Mouse (Mus musculus): ENCODE results near the gene Pip4p1. TPM values are rescaled to one million over a fixed set of nuclear protein-coding genes. Genes with fewer than 3 reads are reported as not detected.
"Not testable (repeated sequence)": the region's sequence is repeated elsewhere in the genome, so short reads cannot be mapped to it uniquely, and the experiment has no call there.

Pip4p1 gene
- polyA plus RNA-seq, 1 experiment from 2014 or later = 56.0 TPM

DNA sequence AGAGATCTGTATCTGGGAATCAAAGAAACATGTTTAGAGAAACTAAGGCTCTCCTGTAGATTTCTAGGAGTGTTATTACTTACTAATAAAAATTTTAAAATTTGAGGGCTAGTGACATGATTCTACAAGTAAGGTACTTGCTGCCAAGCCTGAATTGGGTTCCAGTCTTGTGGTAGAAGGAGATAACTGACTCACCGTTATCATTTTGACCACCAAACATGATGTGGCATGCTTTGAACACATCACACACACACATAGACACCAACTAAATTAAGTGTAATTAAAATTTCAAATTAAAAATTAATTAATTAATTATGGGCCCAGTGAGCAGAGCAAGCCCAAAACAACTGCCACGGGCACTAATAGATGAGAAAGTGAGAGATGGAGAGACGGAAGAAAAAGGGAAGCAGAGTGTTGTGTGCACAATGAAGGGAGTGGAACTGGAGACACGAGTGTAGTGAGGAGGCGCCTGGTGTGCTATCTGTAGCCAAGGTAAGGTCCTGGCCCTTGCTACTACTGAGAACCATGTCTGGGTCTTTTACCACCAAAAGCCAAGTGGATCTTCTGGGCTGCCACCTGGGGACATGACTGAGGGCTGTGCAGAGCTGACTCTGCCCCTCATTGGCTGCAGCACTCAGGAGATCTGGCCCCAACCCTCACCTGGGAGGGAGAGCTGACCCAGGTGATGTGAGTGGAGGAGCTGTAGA lies 27.8 kb upstream of the Pip4p1 start:
- not testable (repeated sequence) for H3K4me1 ChIP-seq; H3K4me3 ChIP-seq; H3K36me3 ChIP-seq; H3K9ac ChIP-seq; H3K27ac ChIP-seq; H3K9me3 ChIP-seq; ATAC-seq (ENCODE audit: insufficient number of reproducible peaks, low FRiP score, low TSS enrichment, low read depth); H3K27me3 ChIP-seq; H3K4me2 ChIP-seq
- 90% methylated on average over 5 of the region's 5 CpGs for WGBS

DNA sequence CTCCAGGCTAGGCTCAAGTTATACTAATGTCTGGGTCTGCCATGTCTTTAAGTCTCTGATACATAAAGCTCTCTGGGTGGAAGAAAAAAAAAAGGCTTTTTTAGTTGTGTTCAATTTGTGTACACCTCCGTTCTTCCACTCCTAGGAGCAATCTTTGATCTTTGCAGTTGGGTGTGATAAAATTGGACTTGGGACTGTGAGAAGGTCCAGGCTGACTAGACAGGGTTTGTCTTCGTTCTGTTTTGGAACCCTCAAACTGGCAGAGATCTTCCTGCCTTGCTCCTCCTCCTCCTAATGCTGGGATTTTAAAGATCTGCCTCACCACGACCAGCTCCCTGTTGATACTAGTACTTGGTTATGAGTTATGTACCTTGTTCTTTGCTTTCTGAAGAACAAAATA lies 26.5 kb upstream of the Pip4p1 start:
- 52% methylated on average over 3 of the region's 3 CpGs for WGBS
- ATAC-seq (ENCODE audit: insufficient number of reproducible peaks, low FRiP score, low TSS enrichment, low read depth) = not testable (repeated sequence)

DNA sequence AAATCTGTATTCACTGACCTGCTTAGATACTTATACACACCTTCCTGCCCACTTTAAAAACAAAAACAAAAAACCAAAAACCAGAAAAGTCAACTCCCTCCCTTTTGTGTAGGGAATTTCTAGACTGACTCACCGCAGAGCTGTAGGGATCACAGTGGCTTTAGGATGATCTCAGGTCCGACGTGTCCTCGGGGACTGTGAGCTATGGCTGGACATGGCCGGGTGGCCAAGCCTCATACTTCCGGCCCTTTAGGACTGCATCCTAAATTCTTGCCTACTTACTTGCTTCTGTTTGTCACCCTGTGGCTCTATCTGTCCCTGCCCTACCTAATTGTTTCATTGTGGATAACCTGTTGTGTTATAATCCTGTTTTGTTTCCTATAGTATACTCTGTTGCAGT lies 26.1 kb upstream of the Pip4p1 start:
- not testable (repeated sequence) for H3K27ac ChIP-seq; ATAC-seq (ENCODE audit: insufficient number of reproducible peaks, low FRiP score, low TSS enrichment, low read depth); H3K4me2 ChIP-seq; H3K27me3 ChIP-seq; H3K9ac ChIP-seq; H3K4me3 ChIP-seq; H3K4me1 ChIP-seq; H3K9me3 ChIP-seq; H3K36me3 ChIP-seq
- WGBS = 84% methylated on average over 6 of the region's 6 CpGs

More for the DNA sequence above, 26.5 kb upstream of the Pip4p1 start:
- not testable (repeated sequence) for H3K36me3 ChIP-seq, H3K27me3 ChIP-seq, H3K9ac ChIP-seq, H3K4me2 ChIP-seq, H3K4me1 ChIP-seq, H3K4me3 ChIP-seq, H3K9me3 ChIP-seq, H3K27ac ChIP-seq

- not testable (repeated sequence) for H3K27me3 ChIP-seq; H3K9ac ChIP-seq; H3K9me3 ChIP-seq; H3K36me3 ChIP-seq; H3K27ac ChIP-seq; ATAC-seq (ENCODE audit: insufficient number of reproducible peaks, low FRiP score, low TSS enrichment, low read depth); H3K4me1 ChIP-seq; H3K4me3 ChIP-seq
- H3K4me2 ChIP-seq = peak within 1 kb of the TSS; percentile 41
- 8% methylated on average over 19 of the region's 19 CpGs for WGBS
Observed at GRCm38 (mm10) chr14:50955942-50956508, 25.4 kb upstream of the Pip4p1 start, which contains the start of gene Pnp2. Pnp2 (plus strand) TSS chr14:50955992.

GRCm38 (mm10) chr14:50955487-50955886 lies 24.8 kb upstream of the Pip4p1 start:
- no peak overlapping the region for H3K4me3 ChIP-seq
- H3K9ac ChIP-seq = no peak overlapping the region
- H3K4me2 ChIP-seq = no peak overlapping the region
- peaks cover 7% of the 10 kb centered on the region for H3K36me3 ChIP-seq
- H3K9me3 ChIP-seq = no peaks in the 10 kb centered on the region
- H3K27me3 ChIP-seq = no peaks in the 10 kb centered on the region
- 90% methylated on average over 10 of the region's 10 CpGs for WGBS
- no peak overlapping the region for H3K27ac ChIP-seq
- 0 out of 2 replicates have a peak, but pooled peaks cover 3% of the 10 kb centered on the region for H3K4me1 ChIP-seq
- ATAC-seq (ENCODE audit: insufficient number of reproducible peaks, low FRiP score, low TSS enrichment, low read depth) = no peak

GRCm38 (mm10) chr14:50945526-50945925 lies 14.9 kb upstream of the Pip4p1 start:
- Histone ChIP-seq H3K4me2 (peak overlapping the region; percentile 59), H3K4me3 (peak overlapping the region; percentile 52), H3K27ac (peak overlapping the region; percentile 93; the same call in 1 of the 2 replicates)
- not testable (repeated sequence) for H3K9ac ChIP-seq; H3K4me1 ChIP-seq; H3K36me3 ChIP-seq; H3K9me3 ChIP-seq; ATAC-seq (ENCODE audit: insufficient number of reproducible peaks, low FRiP score, low TSS enrichment, low read depth); H3K27me3 ChIP-seq
- WGBS = 19% methylated on average over 3 of the region's 3 CpGs

DNA sequence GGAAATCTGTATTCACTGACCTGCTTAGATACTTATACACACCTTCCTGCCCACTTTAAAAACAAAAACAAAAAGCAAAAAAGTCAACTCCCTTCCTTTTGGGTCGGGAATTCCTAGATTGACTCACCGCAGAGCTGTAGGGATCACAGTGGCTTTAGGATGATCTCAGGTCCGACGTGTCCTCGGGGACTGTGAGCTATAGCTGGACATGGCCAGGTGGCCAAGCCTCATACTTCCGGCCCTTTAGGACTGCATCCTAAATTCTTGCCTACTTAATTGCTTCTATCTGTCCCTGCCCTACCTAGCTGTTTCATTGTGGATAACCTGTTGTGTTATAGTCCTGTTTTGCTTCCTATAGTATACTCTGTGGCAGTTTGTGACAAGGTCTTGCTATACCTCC lies 14.4 kb upstream of the Pip4p1 start:
- H3K4me2 ChIP-seq = peak overlapping the region; percentile 59
- H3K9me3 ChIP-seq; H3K36me3 ChIP-seq; H3K27me3 ChIP-seq; H3K4me1 ChIP-seq; ATAC-seq (ENCODE audit: insufficient number of reproducible peaks, low FRiP score, low TSS enrichment, low read depth): not testable (repeated sequence)
- WGBS = 6% methylated on average over 6 of the region's 6 CpGs
- H3K4me3 ChIP-seq = peak overlapping the region; percentile 52
- peak overlapping the region; percentile 93 for H3K27ac ChIP-seq
- H3K9ac ChIP-seq = peak overlapping the region; percentile 35

DNA sequence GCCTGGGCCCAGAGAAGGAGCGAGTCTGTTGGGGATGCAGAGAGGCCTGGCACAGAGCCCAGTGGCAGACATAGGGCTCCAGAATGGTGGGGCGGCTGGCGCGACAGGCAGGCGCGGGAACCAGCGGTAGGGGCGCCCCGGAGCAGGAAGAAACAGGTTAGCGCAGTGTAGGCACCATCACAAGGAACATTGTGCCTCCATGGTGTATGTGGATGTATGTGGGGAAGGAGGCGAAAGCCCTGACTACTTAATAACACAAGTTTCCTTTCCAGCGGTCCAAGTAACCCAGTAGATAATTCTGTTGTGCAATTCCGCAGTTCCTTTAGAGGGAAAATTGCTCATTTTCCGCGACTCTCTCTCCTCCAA lies 14.0 kb upstream of the Pip4p1 start:
- Histone ChIP-seq H3K4me2 (peak overlapping the region; percentile 59), H3K4me3 (peak overlapping the region; percentile 52), H3K9ac (peak overlapping the region; percentile 35), H3K27ac (peak overlapping the region; percentile 93)
- H3K27me3 ChIP-seq, H3K9me3 ChIP-seq, H3K4me1 ChIP-seq, H3K36me3 ChIP-seq: not testable (repeated sequence)
- peak; percentile 92 for ATAC-seq (ENCODE audit: insufficient number of reproducible peaks, low FRiP score, low TSS enrichment, low read depth)
- 2% methylated on average over 15 of the region's 15 CpGs for WGBS

DNA sequence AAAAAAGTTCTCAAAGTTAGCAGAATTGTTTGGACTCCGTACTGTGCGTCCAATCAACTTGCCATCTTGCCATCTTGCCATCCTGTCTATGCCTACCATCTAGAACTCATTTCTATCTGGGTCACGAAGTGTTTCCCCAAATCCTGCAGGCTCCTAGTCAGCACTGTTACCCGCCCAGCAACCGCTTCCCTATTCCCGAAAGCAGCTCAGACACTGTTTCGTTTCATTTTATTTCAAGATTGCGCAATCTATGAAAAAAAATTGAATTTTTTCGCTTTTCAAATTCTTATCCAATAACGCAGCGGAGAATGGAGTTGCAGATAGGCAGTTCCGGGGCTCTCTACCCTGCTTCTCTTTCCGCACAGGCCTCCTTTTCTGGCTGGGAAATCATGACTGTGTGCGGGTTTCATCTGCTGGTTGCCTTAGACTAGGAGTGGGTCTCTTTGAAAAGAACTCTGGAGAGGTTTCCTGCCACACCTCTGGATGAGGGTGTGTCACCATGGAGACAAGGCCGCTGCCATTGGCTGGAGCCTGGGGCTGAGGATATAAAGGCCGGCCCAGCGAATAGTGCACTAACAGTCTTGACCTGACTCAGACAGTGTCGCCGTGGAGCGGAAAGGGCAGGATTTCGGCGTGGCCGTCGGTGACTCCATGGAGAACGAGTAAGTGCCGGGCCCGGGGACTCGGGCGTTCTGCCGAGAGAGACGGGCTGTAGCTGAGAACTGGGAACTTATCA lies 13.4 kb upstream of the Pip4p1 start, which contains the start of gene Gm49342:
TSS of gene Gm49342 (plus strand) at position 586 of the 736 bp plus-strand sequence.
- WGBS = 11% methylated on average over 31 of the region's 31 CpGs
- Histone ChIP-seq H3K36me3 (no peaks in the 10 kb centered on the region), H3K27me3 (no peaks in the 10 kb centered on the region), H3K9ac (peak within 1 kb of the TSS; percentile 35), H3K27ac (peak within 1 kb of the TSS; percentile 93), H3K4me2 (peak within 1 kb of the TSS; percentile 59), H3K9me3 (no peaks in the 10 kb centered on the region), H3K4me1 (peaks cover 8% of the 10 kb centered on the region; the same call in 1 of the 2 replicates), H3K4me3 (peak within 1 kb of the TSS; percentile 52)
- ATAC-seq (ENCODE audit: insufficient number of reproducible peaks, low FRiP score, low TSS enrichment, low read depth) = peak; percentile 97

GRCm38 (mm10) chr14:50938940-50939339 lies 8.3 kb upstream of the Pip4p1 start:
- Histone ChIP-seq H3K9me3 (no peaks in the 10 kb centered on the region), H3K4me1 (peaks cover 2% of the 10 kb centered on the region; the same call in 1 of the 2 replicates), H3K36me3 (no peaks in the 10 kb centered on the region), H3K9ac (no peak overlapping the region), H3K27me3 (no peaks in the 10 kb centered on the region), H3K4me3 (no peak overlapping the region), H3K4me2 (no peak overlapping the region), H3K27ac (no peak overlapping the region)
- 32% methylated on average over 2 of the region's 2 CpGs for WGBS
- no peak for ATAC-seq (ENCODE audit: insufficient number of reproducible peaks, low FRiP score, low TSS enrichment, low read depth)

GRCm38 (mm10) chr14:50938119-50938908 lies 7.7 kb upstream of the Pip4p1 start:
- H3K36me3 ChIP-seq = no peaks in the 10 kb centered on the region
- no peak for ATAC-seq (ENCODE audit: insufficient number of reproducible peaks, low FRiP score, low TSS enrichment, low read depth)
- H3K4me3 ChIP-seq = no peak overlapping the region
- no peak overlapping the region for H3K27ac ChIP-seq
- no peak overlapping the region for H3K4me2 ChIP-seq
- H3K9ac ChIP-seq = no peak overlapping the region
- no peaks in the 10 kb centered on the region for H3K27me3 ChIP-seq
- no peaks in the 10 kb centered on the region for H3K4me1 ChIP-seq
- 89% methylated on average over 3 of the region's 3 CpGs for WGBS
- no peaks in the 10 kb centered on the region for H3K9me3 ChIP-seq

Measured in limb, embryonic 15.5 days (tissue).